Mouse (Mus musculus) testis, adult 2 months (tissue): ENCODE measurements at regions not wholly inside any gene's neighbourhood (a gene's known extent, or its start where the extent isn't known, plus 50 kb on each side); places are given as distances from the start of the nearest gene placed in this dataset.

Source experiments
- H3K27ac ChIP-seq: fragments of 200-500 bp; 2 replicates; pipeline ENCODE4 v1.5.1; 2012; ENCODE audit warnings: low read depth, low read length; ENCODE audit not compliant: control insufficient read depth, insufficient read depth
- H3K27me3 ChIP-seq: fragments of 200-500 bp; 2 replicates; pipeline ENCODE4 v1.6.1; 2012; ENCODE audit warnings: mild to moderate bottlenecking, low read length, moderate library complexity; ENCODE audit not compliant: control insufficient read depth, insufficient read depth
- H3K36me3 ChIP-seq: fragments of 200-500 bp; 2 replicates; pipeline ENCODE4 v1.6.1; 2012; ENCODE audit warnings: mild to moderate bottlenecking, low read length; ENCODE audit not compliant: control insufficient read depth, insufficient read depth
- H3K4me1 ChIP-seq: fragments of 200-500 bp; 2 replicates; pipeline ENCODE4 v1.6.1; 2012; ENCODE audit warnings: low read length; ENCODE audit not compliant: control insufficient read depth, insufficient read depth
- H3K4me3 ChIP-seq: fragments of 200-500 bp; 2 replicates; pipeline ENCODE4 v1.5.1; 2012; ENCODE audit warnings: low read depth, mild to moderate bottlenecking, low read length, moderate library complexity, mixed read lengths; ENCODE audit not compliant: control insufficient read depth
- CTCF ChIP-seq: fragments of 200-500 bp; IDR thresholded peaks from 2 replicates; pipeline ENCODE4 v1.5.1; 2012; ENCODE audit warnings: low read depth, mild to moderate bottlenecking, inconsistent platforms, low read length, moderate library complexity; ENCODE audit not compliant: control insufficient read depth, insufficient read depth, insufficient replicate concordance
- POLR2A ChIP-seq: fragments of 200-500 bp; IDR thresholded peaks from 2 replicates; pipeline ENCODE4 v1.6.1; 2012; ENCODE audit warnings: low read depth, mild to moderate bottlenecking, inconsistent platforms, low read length, moderate library complexity; ENCODE audit not compliant: control insufficient read depth

- Histone ChIP-seq H3K36me3 (no peaks in the 10 kb centered on the region), H3K4me3 (no peak overlapping the region), H3K4me1 (no peaks in the 10 kb centered on the region), H3K27me3 (no peaks in the 10 kb centered on the region), H3K27ac (no peak overlapping the region)
- no peak for TF ChIP-seq POLR2A
- TF ChIP-seq CTCF: no peak
Observed at GRCm38 (mm10) chr15:6244401-6244800, 55.2 kb upstream of the Dab2 start.

- Histone ChIP-seq H3K27me3 (no peaks in the 10 kb centered on the region), H3K4me1 (no peaks in the 10 kb centered on the region), H3K4me3 (no peak overlapping the region), H3K36me3 (no peaks in the 10 kb centered on the region), H3K27ac (no peak overlapping the region)
- TF ChIP-seq CTCF: no peak
- no peak for TF ChIP-seq POLR2A
Observed at GRCm38 (mm10) chr15:6245950-6246894, 53.4 kb upstream of the Dab2 start.

GRCm38 (mm10) chr15:6248470-6248869 lies 51.1 kb upstream of the Dab2 start:
- Histone ChIP-seq H3K27me3 (no peaks in the 10 kb centered on the region), H3K36me3 (no peaks in the 10 kb centered on the region), H3K4me3 (no peak overlapping the region), H3K4me1 (no peaks in the 10 kb centered on the region), H3K27ac (no peak overlapping the region)
- no peak for TF ChIP-seq POLR2A
